Mouse (Mus musculus): ENCODE data around the gene Cluap1. TPM values are rescaled to one million over a fixed set of nuclear protein-coding genes. Genes with fewer than 3 reads are reported as not detected.

Cluap1 gene
- total and polyA plus RNA-seq, 2 experiments: 2.7 to 5.4 TPM

DNA sequence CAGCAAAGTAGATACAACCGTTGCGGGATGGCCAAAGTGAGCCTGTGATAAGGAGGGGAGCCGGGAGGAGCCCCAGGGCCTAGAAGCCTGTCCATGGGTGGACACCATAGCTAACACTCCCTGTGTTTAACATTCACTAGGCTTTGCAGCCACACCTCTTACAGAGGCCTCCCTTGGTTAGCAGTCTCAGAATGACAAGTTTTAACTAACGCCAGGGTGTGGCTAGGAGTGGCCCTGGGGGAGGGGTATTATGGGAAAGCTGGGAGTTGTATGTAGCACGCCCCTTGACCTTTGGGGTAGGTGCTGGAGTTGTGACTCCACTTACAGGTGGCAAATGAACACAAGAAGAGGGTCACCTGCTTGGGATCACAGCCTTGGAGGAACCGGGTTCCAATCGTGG is 67.1 kb downstream of the Cluap1 start:
- Histone ChIP-seq H3K79me2 (ENCODE audit: control insufficient read depth, insufficient read depth, low read length) (no peaks in the 10 kb centered on the region), H3K27ac (replicated peaks; ENCODE audit: insufficient read depth, low read depth, low read length) (no peak overlapping the region), H3K4me1 (ENCODE audit: control insufficient read depth, insufficient read depth, low read length) (no peaks in the 10 kb centered on the region), H3K4me3 (ENCODE audit: insufficient read depth, low read depth, low read length) (0 out of 2 replicates have a peak overlapping the region, but pooled peaks have one; percentile 26), H3K9ac (ENCODE audit: low read depth, low read length) (no peak overlapping the region), H3K36me3 (ENCODE audit: control insufficient read depth, insufficient read depth, low read length) (no peaks in the 10 kb centered on the region; the same call in 1 of the 2 replicates), H3K27me3 (ENCODE audit: control insufficient read depth, insufficient read depth, low read length) (no peaks in the 10 kb centered on the region)
- no peak for DNase-seq (ENCODE audit: extremely low read depth, low read depth, low spot score)
- 87% methylated on average over 7 of the region's 7 CpGs for WGBS
- no peak for TF ChIP-seq CTCF (IDR thresholded peaks at IDR 0.05; ENCODE audit: low read depth, low read length)
- TF ChIP-seq POLR2A (IDR thresholded peaks at IDR 0.05; ENCODE audit: extremely low read depth, insufficient read depth, low read length): no peak

DNA sequence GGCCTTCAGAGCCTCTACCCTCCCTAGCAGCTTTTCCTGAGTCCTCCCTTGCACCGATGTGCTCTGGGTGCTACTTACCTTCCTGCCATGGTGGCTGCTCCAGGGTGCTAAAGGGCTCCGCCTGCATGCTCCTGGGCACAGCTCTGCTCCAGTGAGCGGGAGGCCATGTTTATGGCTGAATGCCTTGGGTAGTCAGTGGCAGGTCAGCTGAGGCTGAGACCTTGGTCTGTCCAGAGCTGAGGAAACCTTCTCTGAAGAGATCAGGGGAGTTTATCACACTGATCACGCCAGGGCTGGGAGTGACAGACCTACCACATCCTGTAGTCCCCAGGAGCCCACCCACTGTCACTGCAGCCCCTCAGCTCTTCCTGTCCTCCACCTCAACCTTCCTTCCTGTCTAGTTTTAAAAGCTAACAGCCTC is 67.7 kb downstream of the Cluap1 start, which contains the start of gene Nlrc3:
Gene Nlrc3 (minus strand): TSS at position 382 of the 421 bp plus-strand sequence.
- H3K9ac ChIP-seq (ENCODE audit: low read depth, low read length): no peak within 1 kb of the TSS
- peak within 1 kb of the TSS; percentile 26; the same call in 1 of the 2 replicates for H3K4me3 ChIP-seq (ENCODE audit: insufficient read depth, low read depth, low read length)
- no peak for DNase-seq (ENCODE audit: extremely low read depth, low read depth, low spot score)
- no peaks in the 10 kb centered on the region for H3K27me3 ChIP-seq (ENCODE audit: control insufficient read depth, insufficient read depth, low read length)
- H3K79me2 ChIP-seq (ENCODE audit: control insufficient read depth, insufficient read depth, low read length): no peaks in the 10 kb centered on the region
- H3K36me3 ChIP-seq (ENCODE audit: control insufficient read depth, insufficient read depth, low read length): no peaks in the 10 kb centered on the region; the same call in 1 of the 2 replicates
- H3K27ac ChIP-seq (replicated peaks; ENCODE audit: insufficient read depth, low read depth, low read length): no peak within 1 kb of the TSS
- TF ChIP-seq CTCF (IDR thresholded peaks at IDR 0.05; ENCODE audit: low read depth, low read length) (no peak), POLR2A (IDR thresholded peaks at IDR 0.05; ENCODE audit: extremely low read depth, insufficient read depth, low read length) (no peak)
- 63% methylated on average over 4 of the region's 4 CpGs for WGBS
- no peaks in the 10 kb centered on the region for H3K4me1 ChIP-seq (ENCODE audit: control insufficient read depth, insufficient read depth, low read length)

DNA sequence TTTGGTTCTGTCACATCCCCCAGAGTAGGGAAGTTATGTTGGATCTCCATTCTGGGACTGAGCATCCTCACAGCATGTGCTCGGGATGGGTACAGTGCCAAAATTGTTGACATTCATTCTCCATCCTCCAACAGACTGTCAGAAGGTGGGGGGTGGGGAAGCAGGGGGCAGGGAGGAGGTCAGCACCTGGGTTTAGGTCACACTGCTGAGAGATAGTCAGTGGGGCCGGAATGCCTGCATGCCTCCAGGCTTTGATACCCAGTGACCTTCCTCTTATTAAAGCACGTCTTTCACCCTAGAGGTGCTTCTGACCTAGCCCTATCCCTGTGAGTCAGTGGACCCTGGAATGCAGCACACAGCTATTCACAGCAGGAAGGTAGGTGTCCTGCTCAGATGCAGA is 68.1 kb downstream of the Cluap1 start:
- WGBS: 39% methylated on average over 3 of the region's 3 CpGs
- TF ChIP-seq CTCF (IDR thresholded peaks at IDR 0.05; ENCODE audit: low read depth, low read length) (no peak), POLR2A (IDR thresholded peaks at IDR 0.05; ENCODE audit: extremely low read depth, insufficient read depth, low read length) (no peak)
- no peaks in the 10 kb centered on the region for H3K4me1 ChIP-seq (ENCODE audit: control insufficient read depth, insufficient read depth, low read length)
- no peak overlapping the region for H3K27ac ChIP-seq (replicated peaks; ENCODE audit: insufficient read depth, low read depth, low read length)
- H3K36me3 ChIP-seq (ENCODE audit: control insufficient read depth, insufficient read depth, low read length): peaks cover 2% of the 10 kb centered on the region; the same call in 1 of the 2 replicates
- no peak overlapping the region for H3K9ac ChIP-seq (ENCODE audit: low read depth, low read length)
- no peaks in the 10 kb centered on the region for H3K27me3 ChIP-seq (ENCODE audit: control insufficient read depth, insufficient read depth, low read length)
- DNase-seq (ENCODE audit: extremely low read depth, low read depth, low spot score): no peak
- no peaks in the 10 kb centered on the region for H3K79me2 ChIP-seq (ENCODE audit: control insufficient read depth, insufficient read depth, low read length)
- no peak overlapping the region for H3K4me3 ChIP-seq (ENCODE audit: insufficient read depth, low read depth, low read length)

- no peak for DNase-seq (ENCODE audit: extremely low read depth, low read depth, low spot score)
- 92% methylated on average over 4 of the region's 4 CpGs for WGBS
These were observed 73.6 kb downstream of the Cluap1 start for GRCm38 (mm10) chr16:3982173-3982572.

DNA sequence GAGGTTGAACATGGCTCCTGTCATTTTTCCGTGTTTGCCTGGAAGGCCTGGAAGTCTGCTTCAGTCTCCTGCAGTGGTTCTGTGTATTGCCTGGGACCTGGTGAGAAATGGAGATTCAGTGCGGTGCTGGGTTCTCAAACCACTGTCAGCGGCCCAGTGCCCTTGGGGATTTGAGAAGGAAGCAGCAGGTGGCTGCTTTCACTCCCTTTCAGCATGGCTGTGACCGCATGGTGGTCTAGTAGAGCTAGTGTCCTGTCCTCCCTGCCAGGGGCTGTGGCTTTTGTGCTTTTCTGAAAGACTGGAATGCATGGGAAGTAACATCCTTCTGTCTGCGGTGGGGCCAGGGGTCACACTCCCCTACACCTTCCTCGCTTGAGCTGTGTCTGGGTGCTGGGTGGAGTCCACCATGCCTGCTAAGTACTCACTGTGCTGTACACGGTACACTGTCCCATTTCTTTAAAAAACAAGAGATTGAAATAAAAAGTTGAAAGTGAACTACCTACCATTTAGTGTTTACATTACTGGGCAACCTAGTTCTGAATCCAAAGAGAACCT is 74.6 kb downstream of the Cluap1 start:
- Histone ChIP-seq H3K27me3 (ENCODE audit: control insufficient read depth, insufficient read depth, low read length) (no peaks in the 10 kb centered on the region), H3K79me2 (ENCODE audit: control insufficient read depth, insufficient read depth, low read length) (no peaks in the 10 kb centered on the region), H3K27ac (replicated peaks; ENCODE audit: insufficient read depth, low read depth, low read length) (no peak overlapping the region), H3K4me1 (ENCODE audit: control insufficient read depth, insufficient read depth, low read length) (no peaks in the 10 kb centered on the region), H3K4me3 (ENCODE audit: insufficient read depth, low read depth, low read length) (no peak overlapping the region), H3K9ac (ENCODE audit: low read depth, low read length) (no peak overlapping the region), H3K36me3 (ENCODE audit: control insufficient read depth, insufficient read depth, low read length) (peaks cover 11% of the 10 kb centered on the region)
- DNase-seq (ENCODE audit: extremely low read depth, low read depth, low spot score): no peak
- WGBS: 89% methylated on average over 7 of the region's 7 CpGs
- TF ChIP-seq CTCF (IDR thresholded peaks at IDR 0.05; ENCODE audit: low read depth, low read length) (no peak), POLR2A (IDR thresholded peaks at IDR 0.05; ENCODE audit: extremely low read depth, insufficient read depth, low read length) (no peak)

More at GRCm38 (mm10) chr16:3982173-3982572, 73.6 kb downstream of the Cluap1 start:
- no peak overlapping the region for H3K4me3 ChIP-seq (ENCODE audit: insufficient read depth, low read depth, low read length)
- H3K79me2 ChIP-seq (ENCODE audit: control insufficient read depth, insufficient read depth, low read length): no peaks in the 10 kb centered on the region
- H3K36me3 ChIP-seq (ENCODE audit: control insufficient read depth, insufficient read depth, low read length): peaks cover 6% of the 10 kb centered on the region
- H3K27ac ChIP-seq (replicated peaks; ENCODE audit: insufficient read depth, low read depth, low read length): no peak overlapping the region
- H3K4me1 ChIP-seq (ENCODE audit: control insufficient read depth, insufficient read depth, low read length): no peaks in the 10 kb centered on the region
- H3K9ac ChIP-seq (ENCODE audit: low read depth, low read length): no peak overlapping the region
- no peak for TF ChIP-seq CTCF (IDR thresholded peaks at IDR 0.05; ENCODE audit: low read depth, low read length)
- no peak for TF ChIP-seq POLR2A (IDR thresholded peaks at IDR 0.05; ENCODE audit: extremely low read depth, insufficient read depth, low read length)
- no peaks in the 10 kb centered on the region for H3K27me3 ChIP-seq (ENCODE audit: control insufficient read depth, insufficient read depth, low read length)

- TF ChIP-seq CTCF (IDR thresholded peaks at IDR 0.05; ENCODE audit: low read depth, low read length) (no peak), POLR2A (IDR thresholded peaks at IDR 0.05; ENCODE audit: extremely low read depth, insufficient read depth, low read length) (no peak)
- no peak overlapping the region for H3K27ac ChIP-seq (replicated peaks; ENCODE audit: insufficient read depth, low read depth, low read length)
- DNase-seq (ENCODE audit: extremely low read depth, low read depth, low spot score): no peak
These were observed 79.8 kb downstream of the Cluap1 start for GRCm38 (mm10) chr16:3988410-3988809.

More at GRCm38 (mm10) chr16:3988410-3988809, 79.8 kb downstream of the Cluap1 start:
- Histone ChIP-seq H3K9ac (ENCODE audit: low read depth, low read length) (no peak overlapping the region), H3K4me1 (ENCODE audit: control insufficient read depth, insufficient read depth, low read length) (no peaks in the 10 kb centered on the region), H3K36me3 (ENCODE audit: control insufficient read depth, insufficient read depth, low read length) (peaks cover 41% of the 10 kb centered on the region), H3K27me3 (ENCODE audit: control insufficient read depth, insufficient read depth, low read length) (no peaks in the 10 kb centered on the region), H3K4me3 (ENCODE audit: insufficient read depth, low read depth, low read length) (no peak overlapping the region), H3K79me2 (ENCODE audit: control insufficient read depth, insufficient read depth, low read length) (no peaks in the 10 kb centered on the region)
- 91% methylated on average over 4 of the region's 4 CpGs for WGBS

Other genes starting within 250 kb of the Cluap1 start
- gene Mefv, start 190.7 kb upstream of the Cluap1 start, total RNA-seq (2014; rRNA removed): 0.20 and 0.46 TPM in 2 replicates
- 0.02 and 0.09 TPM in 2 replicates for gene Mefv, start 190.7 kb upstream of the Cluap1 start, polyA plus RNA-seq (2012; rRNA removed)
- gene Zfp263, start 164.7 kb upstream of the Cluap1 start, total RNA-seq (2014; rRNA removed): 9.0 and 9.3 TPM in 2 replicates
- 3.1 and 4.1 TPM in 2 replicates for gene Zfp263, start 164.7 kb upstream of the Cluap1 start, polyA plus RNA-seq (2012; rRNA removed)
- not detected in 2 replicates for gene Olfr15, start 77.9 kb upstream of the Cluap1 start, total RNA-seq (2014; rRNA removed)
- gene Olfr15, start 77.9 kb upstream of the Cluap1 start, polyA plus RNA-seq (2012; rRNA removed): not detected in 2 replicates
- gene Zfp174, start 61.5 kb upstream of the Cluap1 start, total RNA-seq (2014; rRNA removed): 1.3 and 1.5 TPM in 2 replicates
- 0.71 and 0.73 TPM in 2 replicates for gene Zfp174, start 61.5 kb upstream of the Cluap1 start, polyA plus RNA-seq (2012; rRNA removed)
- 32.0 and 43.4 TPM in 2 replicates for gene Naa60, start 36.4 kb upstream of the Cluap1 start, total RNA-seq (2014; rRNA removed)
- 83.0 and 88.5 TPM in 2 replicates for gene Naa60, start 36.4 kb upstream of the Cluap1 start, polyA plus RNA-seq (2012; rRNA removed)
- 8.5 and 10.1 TPM in 2 replicates for gene Zfp597, start 24.2 kb upstream of the Cluap1 start, total RNA-seq (2014; rRNA removed)
- gene Zfp597, start 24.2 kb upstream of the Cluap1 start, polyA plus RNA-seq (2012; rRNA removed): 1.6 and 2.1 TPM in 2 replicates
- 0.40 and 0.46 TPM in 2 replicates for gene Gm20695, start 24.2 kb upstream of the Cluap1 start, total RNA-seq (2014; rRNA removed)
- 0.13 and 0.19 TPM in 2 replicates for gene Gm20695, start 24.2 kb upstream of the Cluap1 start, polyA plus RNA-seq (2012; rRNA removed)
- gene 1700037C18Rik, start 112 bp upstream of the Cluap1 start, total RNA-seq (2014; rRNA removed): 0.40 and 0.46 TPM in 2 replicates
- gene 1700037C18Rik, start 112 bp upstream of the Cluap1 start, polyA plus RNA-seq (2012; rRNA removed): 1.4 and 1.5 TPM in 2 replicates
- gene Nlrc3, start 67.8 kb downstream of the Cluap1 start, total RNA-seq (2014; rRNA removed): 0.18 and 0.20 TPM in 2 replicates
- 0.29 and 0.67 TPM in 2 replicates for gene Nlrc3, start 67.8 kb downstream of the Cluap1 start, polyA plus RNA-seq (2012; rRNA removed)
- 2.6 and 3.4 TPM in 2 replicates for gene Slx4, start 95.0 kb downstream of the Cluap1 start, total RNA-seq (2014; rRNA removed)
- gene Slx4, start 95.0 kb downstream of the Cluap1 start, polyA plus RNA-seq (2012; rRNA removed): 2.7 and 6.6 TPM in 2 replicates
- gene Dnase1, start 128.1 kb downstream of the Cluap1 start, total RNA-seq (2014; rRNA removed): 0.13 TPM in 1 of 2 replicates, not detected in the other
- gene Dnase1, start 128.1 kb downstream of the Cluap1 start, polyA plus RNA-seq (2012; rRNA removed): 0.16 and 0.24 TPM in 2 replicates
- 151 and 167 TPM in 2 replicates for gene Trap1, start 169.0 kb downstream of the Cluap1 start, total RNA-seq (2014; rRNA removed)
- 161 and 179 TPM in 2 replicates for gene Trap1, start 169.0 kb downstream of the Cluap1 start, polyA plus RNA-seq (2012; rRNA removed)